Mouse (Mus musculus) spleen, adult 18-20 months (tissue): ENCODE measurements around the gene Chek2.
"Not testable (repeated sequence)": the region's sequence is repeated elsewhere in the genome, so short reads cannot be mapped to it uniquely, and the experiment has no call there.

Experiments
- DNase-seq, 2 experiments: peaks; one replicate each; pipeline ENCODE4 v3.0.0; 2022; ENCODE audit warnings: mixed read lengths in 2 of 2

The Chek2 gene

DNA sequence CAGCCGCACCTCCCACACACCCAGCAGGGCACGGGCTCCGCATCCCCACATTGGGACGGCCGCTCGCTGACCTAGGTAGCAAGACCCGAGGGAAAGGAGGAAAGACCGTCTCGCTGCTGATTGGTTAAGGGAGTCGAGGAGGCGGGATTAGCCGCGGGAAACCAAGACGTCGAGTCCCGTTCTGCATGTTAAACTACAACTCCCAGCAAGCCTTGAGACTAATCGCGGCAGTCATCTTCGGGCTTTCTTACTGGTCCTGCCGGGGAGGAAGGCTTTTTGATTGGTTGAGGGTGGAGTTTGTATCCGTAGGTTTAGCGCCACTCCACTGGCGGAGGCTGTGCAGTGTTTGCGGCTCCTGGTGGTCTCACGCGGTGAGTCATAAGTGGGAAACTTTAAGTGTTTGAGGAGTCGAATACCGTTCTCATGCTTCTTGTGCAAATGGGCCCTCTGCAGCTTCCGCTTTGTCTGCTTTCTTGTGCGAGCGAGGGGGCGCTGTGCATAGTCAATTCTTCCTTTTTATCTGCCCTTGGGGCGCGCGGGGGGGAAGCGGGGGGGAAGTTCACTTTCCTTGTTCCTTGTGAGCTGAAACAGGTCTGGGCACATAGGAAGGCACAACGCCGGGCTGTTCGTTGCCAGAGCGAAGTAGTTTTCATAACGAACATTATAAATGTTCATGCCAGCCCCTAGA, at the start of gene Chek2, which contains the start of gene Hscb:
Chek2 (plus strand) TSS at position 302 of the 688 bp plus-strand sequence.
Hscb (minus strand) TSS at position 100 of the 688 bp plus-strand sequence.
- DNase-seq, result peak; percentile 93 to 94

DNA sequence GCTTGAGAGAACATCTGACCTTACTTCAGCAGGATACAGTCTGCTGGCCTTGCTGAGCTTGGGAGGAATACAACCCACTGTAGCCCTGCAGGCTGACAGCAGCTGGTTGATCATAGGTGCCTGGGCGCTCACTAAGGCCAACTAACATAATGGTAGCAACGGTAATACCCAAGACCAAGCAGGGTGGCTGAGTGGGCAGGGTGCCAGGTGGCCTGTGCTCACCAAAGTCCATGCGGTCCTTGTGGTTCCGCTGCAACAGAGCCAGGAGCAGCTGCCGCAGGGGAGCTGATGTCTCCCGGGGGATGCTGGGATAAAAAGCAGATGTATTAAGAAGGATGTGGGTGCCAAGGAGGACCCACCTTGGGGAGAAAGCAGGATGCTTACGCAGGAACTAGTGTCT, 45.4 kb upstream of the Chek2 start:
- no peak for DNase-seq

DNA sequence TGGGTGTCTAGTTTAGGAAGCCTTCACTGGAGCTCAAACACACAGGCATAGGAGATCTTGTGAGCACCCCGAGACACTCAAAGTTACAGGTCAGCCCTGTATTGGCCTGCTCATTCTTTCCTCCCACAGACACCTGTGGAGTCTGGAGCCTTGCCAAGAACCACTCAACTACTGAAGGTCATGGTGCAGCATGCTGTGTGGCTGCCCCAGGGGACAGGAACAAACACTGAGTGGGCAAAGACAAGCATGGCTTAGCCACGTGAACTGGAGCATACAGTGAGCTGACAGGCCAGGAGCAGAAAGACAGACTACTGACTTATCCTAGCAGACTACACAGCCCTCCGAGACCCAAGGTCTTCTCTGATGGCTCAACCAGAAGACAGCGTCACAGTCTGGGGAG, 42.1 kb upstream of the Chek2 start:
- no peak for DNase-seq

DNA sequence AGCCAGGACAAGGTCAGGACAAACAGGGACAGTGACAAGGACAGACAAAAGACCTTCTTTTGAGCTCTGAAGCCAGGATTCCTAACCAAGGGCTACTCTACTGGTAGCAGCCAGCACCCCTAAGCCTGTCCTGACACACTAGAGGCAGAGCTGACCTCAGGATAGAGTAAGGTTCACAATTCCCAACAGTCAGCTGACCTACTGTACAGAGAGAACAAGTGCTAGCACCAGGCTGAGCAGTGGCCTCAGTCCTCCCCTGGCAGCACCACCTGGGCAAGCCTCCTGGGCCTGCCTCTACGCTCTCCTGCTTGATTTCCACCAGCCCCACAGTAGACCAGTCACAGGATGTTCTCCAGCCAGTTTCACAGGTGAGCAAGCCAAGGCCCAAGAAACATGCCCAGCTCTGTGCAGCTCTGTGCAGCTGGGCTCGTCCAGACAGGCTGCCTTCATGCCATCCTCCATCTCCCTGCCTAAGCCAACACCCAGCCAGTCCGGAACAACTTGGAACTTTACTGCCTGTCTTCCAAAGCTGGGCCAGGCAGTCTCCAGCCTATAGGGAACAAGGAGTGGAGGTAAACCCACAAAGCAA, 38.6 kb upstream of the Chek2 start:
- DNase-seq, result no peak

DNA sequence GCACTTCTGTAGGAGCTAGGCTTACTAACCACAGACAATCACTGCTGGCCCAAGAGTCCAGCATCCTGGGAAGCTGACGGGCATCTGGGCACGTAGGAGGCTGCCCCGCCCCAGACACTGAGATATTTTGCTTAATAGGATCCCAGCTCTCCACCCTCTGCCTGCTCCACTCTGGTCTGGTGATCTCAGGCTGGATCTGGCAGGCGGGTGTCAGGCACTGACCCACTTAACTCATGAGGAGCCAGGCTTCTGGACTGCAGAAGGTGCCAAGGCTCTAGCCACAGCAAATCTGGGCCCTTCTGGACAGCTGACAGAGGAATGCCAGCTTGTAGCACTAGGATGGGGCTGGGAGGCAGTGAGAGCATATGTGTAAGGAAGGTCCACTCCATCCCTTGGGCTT, 37.6 kb upstream of the Chek2 start:
- no peak for DNase-seq

DNA sequence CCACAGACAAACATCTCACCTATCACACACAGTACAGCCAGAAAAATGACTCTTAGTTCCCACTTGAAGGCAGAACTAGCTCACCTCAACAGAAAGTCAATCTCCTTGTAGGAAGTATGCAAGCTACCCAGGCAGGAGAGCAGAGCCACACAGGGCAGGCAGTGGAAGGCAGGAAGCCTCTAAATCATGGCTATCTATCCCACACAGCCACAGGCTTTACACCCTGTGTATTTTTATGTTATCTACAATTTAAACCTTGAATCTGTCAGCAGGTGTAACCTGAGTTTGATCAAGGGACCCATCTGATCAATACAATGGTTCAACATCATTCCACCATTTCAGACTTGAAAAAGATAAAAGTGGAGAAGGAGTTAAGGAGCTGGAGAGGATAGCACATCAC, 37.0 kb upstream of the Chek2 start:
- DNase-seq, result no peak

DNA sequence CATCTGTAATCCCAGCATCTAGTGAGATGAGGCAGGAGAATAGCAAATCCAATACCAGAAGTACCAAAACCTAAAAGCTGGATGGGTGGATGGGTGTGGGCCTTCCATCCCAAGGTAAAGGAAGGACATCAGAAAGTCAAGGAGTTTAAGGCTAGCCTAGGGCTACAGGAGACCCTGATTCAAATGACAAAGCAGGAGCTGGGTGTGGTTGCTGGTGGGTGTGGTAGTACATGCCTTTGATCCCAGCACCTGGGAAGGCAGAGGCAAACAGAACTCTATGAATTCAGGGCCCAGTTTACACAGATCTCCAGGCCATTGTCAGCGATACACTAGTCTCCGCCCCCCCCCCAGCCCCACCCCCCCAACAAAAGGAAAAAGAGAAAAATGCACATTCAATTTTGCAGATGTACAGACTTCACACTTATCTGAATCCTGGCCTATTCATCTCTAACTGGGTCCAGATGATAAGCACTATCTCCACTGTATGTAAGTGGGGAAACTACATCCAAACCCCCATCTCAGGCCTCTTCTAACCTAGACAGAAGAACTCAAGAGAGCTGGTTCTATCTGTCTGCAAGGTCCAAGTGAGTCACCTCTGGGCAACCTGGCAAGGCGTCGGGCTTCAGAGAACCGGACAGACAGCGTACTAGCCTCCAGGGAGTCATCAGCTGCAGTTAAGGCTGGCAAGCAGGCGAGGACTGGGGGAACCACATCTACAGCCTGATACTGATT, 35.6 kb upstream of the Chek2 start:
- no peak for DNase-seq

DNA sequence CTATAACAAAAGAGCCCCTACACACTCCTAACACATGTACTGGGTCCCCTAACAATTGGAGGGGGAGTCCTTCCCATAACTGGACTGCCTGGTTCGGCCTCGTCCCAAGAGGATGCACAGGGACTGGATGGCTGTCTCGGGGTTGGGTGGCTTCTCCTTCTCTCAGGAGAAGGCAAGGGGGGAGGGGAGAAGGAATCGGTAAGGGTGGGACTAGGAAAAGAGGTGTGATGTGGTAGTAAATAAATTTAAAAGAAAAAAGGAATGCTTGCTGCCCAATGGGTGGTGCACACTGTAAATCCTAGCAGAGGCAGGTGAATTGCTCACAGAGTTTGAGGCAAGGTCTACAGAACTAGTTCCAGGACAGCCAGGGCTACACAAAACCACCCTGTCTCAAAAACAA, 33.6 kb upstream of the Chek2 start:
- no peak for DNase-seq

DNA sequence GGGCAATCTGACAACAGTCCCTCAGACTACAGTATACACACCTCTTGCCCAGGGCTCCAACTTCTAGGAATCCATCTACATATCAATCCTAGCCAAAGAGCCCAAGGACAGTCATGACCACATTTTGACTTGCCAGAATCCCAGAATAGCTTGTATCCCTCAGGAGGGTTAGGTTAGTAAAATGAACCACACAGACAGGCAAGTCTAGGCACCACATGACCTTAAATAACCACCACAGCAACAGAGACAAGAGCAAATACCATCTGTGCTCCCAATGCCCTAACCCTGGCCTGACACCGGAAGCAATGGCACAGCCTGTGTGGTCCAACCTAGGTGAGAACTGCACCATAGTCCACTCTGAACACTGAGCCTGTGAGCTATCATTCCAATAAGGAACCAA, 33.1 kb upstream of the Chek2 start:
- no peak for DNase-seq

DNA sequence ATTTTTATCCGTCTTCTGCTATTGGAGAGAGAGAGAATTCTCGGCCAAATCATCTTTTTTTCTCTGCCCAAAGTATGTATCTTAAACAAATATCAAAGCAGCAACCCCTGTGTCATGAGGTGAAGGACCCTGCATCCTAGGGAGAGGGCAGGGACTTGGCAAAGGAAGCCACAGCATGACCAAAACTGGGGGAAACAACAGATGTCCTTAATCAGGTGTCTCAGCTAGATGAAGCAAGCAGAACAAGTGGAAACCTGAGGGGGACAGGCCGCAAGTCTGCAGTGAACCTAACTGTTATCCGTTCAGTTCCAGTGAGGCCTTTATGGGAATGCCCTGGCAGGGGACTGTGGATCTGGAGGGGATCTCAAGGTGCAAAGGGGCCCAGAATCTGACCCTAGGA, 32.3 kb upstream of the Chek2 start:
- DNase-seq, result no peak

DNA sequence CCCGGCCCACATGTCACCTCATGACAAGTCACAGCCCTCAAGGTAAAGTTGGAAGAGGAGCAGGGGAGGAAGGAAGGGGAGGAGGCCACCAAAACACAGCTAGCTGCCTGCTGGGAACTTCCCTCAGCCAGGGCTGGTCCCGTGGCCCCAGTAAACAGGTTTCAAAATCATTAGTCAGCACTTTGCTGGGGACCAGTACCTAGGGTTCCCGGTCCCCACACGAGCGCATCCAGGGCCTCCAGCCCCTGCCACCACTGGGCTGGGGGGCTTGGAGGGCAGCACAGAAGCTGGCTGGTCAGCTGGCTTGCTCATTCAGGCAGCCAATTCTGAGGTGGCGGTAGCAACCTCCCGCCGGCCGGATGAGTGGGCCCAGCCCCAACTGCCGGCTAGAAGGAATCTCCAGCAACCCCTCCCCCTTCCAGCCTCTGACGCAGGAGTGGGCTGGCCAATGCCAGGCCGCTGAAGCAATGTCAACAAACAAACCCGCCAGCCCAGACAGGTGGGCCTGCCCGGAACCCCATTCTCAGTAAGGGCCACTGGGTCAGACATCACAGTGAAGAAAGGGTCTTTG, 31.6 kb upstream of the Chek2 start:
- DNase-seq, result peak; percentile 59 to 66

DNA sequence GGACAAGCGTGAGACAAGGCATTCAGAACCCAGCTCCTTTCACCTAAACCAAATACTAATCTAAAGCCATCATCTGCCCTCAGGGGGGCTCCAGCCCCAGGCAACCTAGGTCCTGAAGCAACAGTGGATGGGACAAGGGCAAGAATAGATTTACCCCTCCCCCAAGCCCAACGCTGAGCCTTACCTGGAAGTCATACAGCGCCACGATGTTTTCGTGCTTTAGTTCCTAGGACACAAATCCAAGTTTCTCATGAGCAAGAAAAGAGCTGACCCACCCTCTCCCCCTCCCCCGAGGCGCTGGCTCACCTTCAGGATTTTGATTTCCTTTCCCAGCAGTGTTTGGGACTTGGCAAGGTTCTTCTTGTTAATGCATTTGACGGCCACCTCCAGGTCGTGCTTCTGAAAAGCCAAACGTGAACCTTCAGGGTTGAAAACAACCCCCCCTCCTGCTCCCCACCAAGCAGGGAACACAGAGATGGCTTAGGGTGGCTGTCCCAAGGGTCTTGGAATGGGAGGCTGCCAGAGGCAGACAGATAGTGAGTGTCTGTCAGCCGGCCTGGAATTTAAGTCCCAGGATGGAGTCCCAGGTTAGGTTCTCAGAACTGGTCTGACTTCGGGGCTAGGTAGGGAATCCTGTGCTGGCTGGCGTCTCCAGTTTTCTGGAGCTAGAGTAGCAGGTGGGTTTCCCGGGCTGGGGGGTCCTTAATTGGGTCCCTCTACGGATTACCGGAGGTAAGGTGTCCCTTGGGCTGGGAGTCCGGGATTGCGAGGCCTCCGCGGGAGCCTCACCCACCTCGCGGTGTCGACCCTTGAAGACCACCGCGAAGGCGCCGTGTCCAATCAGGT, 30.7 kb upstream of the Chek2 start:
- no peak for DNase-seq

DNA sequence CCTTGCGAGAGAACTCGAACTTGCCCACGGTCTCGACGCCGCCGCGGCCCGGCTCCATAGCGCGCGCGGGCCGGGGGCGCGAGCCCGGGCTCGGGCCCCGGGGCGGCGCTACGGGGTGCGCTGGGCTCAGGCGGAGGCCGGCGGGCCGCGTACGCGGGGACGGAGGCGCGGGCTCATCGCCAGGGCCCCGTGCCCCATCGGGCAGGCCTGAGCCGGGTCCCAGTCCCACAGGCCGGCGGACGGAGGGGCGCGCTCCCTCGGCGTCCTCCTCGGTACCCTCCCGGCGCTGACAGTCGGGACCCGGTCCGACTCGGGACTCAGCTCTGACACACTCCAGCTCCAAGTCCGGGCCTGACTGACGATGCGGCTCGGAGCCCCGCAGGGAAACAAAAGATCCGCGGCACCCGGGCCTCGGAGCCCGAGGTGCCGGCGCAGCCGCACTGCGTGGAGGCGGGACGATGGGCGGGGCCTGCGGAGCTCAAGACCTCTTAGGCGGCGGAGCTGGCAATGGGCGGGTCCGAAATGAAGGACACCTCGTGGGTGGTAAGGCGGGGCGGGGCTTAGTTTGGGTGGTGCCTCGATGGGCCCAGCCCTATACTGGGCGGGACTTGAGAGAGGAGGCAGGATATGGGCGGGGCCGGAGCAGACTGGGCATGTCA, 30.0 kb upstream of the Chek2 start, which contains the start of gene Ulk1:
Ulk1 (minus strand) TSS at position 431 of the 659 bp plus-strand sequence.
- DNase-seq, result peak; percentile 100

DNA sequence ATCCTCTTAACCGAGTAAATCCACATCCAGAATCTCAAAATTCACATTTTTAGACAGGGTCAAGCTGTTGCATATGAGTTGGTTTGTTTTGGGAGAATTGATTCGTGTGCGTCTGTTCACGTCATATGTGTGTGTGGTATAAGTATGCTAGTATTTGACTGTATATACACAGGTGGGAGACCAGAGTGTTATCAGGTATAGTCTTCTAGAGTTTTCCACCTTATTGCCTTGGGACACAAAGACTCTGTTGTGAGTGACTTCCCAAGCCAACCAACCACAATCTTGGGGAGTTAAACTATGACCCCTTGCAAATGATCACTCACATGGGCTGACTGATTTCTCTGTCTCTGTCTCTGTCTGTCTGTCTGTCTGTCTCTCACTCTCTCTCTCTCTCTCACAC, 15.4 kb upstream of the Chek2 start:
- no peak for DNase-seq

DNA sequence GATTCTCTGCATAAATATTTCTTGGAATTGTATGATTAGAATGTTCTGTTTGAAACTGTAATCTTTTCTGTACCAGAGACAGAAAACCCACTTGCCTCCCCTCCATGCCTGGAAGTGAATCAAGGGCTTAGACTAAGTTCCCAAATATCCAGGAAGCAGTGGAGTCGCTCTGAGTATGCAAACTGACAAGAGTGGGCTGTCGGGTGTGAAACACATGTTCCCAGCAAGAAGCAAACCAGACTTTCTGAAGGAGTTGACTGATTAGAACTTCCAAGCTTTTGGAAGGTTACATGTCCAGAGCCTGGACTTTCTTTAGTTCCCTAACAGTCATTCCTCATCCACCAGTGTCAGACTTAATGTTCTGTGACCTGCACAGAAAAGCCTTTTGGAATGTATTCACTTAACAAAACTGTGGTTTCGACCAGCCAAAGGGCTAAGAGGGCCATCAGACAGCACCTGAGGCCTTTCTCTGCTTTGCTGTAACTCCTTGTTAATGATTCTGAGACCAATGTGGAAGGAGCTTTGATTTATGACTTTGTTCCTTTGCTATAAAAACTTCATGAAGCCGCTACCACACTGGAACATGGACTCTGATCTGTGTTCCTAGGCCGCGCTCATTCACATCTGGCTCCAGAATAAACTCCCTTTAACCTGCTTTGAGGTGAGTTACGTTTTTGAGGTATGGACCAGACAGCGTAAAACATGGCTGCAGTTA, 12.8 kb upstream of the Chek2 start:
- no peak for DNase-seq

DNA sequence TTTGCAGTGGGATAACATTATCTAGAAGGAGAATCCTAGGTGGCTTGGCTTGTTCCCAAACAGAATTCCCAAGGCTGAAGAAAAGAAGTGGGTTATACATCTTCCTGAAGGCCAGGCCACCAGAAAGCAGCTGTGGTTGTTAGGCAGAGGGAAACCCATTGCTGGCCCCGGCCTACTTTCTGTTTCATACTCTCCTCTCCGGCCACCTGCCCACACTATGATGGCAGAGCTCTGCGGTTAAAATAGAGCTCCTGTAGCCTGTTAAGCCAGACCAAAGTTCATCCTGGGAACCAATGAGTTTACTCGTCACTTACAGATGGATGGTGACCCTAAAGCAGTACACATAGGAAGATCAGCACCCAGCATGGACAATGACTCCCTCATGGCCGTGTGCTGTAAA, 12.2 kb upstream of the Chek2 start:
- no peak for DNase-seq

DNA sequence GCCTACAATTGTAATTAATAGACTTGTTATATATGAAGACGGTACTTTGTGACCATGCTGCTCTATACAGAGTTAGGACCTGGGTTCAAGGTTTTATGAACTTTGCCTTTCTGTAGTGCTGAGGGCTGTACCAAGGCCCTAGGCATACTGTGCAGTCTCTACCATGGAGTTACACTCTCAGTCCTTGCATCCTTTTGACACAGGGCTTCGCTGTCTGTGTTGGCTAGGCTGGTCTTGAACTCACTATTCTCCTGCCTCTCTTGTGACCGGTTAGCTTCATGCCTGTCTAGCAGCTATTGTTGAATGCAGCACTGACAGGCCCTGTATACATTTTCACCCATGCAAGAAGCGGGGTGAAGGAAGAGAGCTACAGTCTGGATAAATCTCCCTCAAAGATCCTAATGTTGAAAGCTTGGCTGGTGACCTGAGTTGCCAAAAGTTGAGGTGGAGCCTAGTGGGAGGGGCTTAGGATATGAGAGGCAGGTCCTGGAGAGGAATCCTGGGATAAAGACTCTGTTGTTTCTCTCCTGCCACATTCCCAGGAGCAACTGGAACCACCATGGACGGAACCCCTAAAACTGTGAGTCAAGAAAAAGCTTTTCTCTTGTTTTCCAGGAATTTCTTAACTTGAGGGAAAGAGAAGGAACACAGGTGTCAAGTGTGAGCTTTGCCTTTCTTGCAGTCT, 8.6 kb upstream of the Chek2 start:
- no peak for DNase-seq

DNA sequence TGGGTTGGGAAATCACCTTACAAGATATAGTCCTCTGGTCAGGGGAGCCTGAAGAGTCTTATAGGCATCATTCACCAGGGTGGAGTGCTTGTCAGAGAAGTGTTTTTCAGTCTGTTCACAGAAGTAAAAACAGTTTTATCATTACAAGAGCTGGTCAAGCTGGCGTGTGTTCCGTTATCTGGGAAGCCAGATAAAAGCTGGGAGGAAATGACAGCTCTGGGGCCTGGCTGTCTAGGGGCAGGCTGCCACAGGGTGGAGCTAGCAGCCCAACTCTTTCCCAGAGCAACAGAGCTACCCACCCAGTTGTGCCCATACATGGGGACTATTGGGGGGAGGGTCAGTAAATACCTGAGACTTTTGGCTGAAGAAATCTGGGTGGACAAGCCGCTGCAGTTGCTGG, 3.8 kb upstream of the Chek2 start:
- peak in 1 of 2 experiments; percentile 19 for DNase-seq

DNA sequence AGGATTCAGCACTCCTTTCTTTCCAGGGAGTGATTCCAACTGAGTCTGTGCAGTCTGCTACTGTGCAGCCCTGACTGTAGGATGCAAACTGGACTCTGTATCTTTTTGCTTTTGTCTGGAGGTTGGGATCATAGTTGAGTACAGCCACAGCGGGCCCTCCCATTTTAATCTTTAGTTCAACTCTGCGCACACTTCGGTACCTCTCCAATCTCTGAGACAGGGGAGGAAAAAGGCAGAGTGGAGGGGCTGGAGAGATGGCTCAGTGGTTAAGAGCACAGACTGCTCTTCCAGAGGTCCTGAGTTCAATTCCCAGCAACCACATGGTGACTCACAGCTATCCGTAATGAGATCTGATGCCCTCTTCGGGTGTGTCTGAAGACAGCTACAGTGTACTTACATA, 1.8 kb upstream of the Chek2 start:
- not testable (repeated sequence) for DNase-seq

DNA sequence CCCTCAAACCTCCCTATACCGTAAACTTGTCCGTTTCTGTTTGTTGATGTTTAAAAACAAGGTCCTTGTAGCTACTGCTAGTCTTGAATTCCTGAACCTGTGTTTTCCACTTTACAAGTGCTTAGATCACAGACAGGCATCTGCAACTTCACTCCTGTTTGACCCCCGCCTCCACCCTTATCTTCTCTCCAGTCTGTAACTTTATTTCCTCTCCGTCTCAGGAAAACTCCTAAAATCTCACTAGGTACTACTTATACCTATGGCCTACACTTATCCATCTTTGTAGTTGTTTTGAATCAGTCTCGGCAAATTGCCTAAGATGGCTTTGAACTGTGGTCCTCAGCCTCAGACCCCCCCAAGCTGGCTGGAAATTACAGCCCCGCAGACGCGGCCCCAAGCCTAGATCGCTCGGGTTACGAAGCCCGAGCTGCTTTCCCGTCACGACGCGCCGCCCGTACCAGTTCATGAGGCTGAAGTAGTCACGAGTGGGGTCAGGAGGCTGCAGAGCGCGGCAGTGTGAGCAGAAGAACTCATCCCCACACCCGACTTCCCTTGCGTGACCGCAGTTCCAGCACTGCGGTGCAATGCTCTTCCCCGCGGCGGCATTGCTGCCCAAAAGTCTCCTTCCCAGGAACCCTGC, 621 bp upstream of the Chek2 start:
- no peak for DNase-seq
